Mouse (Mus musculus) heart, adult 2 months (tissue): ENCODE data around the gene Apol9a.

Source experiments
- CTCF ChIP-seq: fragments of 200-600 bp; IDR thresholded peaks from 2 replicates; pipeline ENCODE4 v1.8.1; 2022; ENCODE audit warnings: antibody characterized with exemption, mild to moderate bottlenecking, moderate library complexity
- POLR2A ChIP-seq: fragments of 200-500 bp; IDR thresholded peaks from 2 replicates; pipeline ENCODE4 v1.6.1; 2011; ENCODE audit warnings: mild to moderate bottlenecking, low read depth, low read length, control low read depth; ENCODE audit not compliant: insufficient read depth

DNA sequence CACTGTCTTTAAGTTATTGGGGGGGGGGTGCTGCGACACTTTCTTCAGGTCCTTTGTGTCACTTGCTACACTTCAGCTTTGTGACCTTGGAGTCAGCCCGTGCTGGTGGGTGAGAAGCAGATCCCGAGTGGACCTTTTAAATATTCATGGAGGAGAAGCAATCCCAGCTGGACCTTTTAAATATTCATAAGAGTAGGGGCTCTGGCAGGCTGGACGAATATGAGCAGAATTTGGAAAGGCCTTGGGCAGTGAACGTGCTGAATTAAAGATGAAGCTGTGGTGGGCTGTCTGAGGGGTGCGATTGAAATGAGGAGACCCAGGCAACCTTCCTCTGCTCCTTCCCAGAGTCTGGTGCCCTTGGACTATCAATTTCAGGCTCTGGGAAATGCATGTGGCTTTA lies 47.4 kb downstream of the Apol9a start:
- no peak for TF ChIP-seq POLR2A
- TF ChIP-seq CTCF = no peak
